Mouse (Mus musculus) mesoderm, embryonic 11.5 days (tissue): ENCODE results near the gene Fam20c.
A peak's percentile ranks its signal among the peaks of the same experiment; 100 is the strongest.

Experiments used
- DNase-seq: peaks from one replicate; pipeline ENCODE4 v3.0.0-alpha.2; 2012; ENCODE audit warnings: low read depth, low spot score

Gene Fam20c

DNA sequence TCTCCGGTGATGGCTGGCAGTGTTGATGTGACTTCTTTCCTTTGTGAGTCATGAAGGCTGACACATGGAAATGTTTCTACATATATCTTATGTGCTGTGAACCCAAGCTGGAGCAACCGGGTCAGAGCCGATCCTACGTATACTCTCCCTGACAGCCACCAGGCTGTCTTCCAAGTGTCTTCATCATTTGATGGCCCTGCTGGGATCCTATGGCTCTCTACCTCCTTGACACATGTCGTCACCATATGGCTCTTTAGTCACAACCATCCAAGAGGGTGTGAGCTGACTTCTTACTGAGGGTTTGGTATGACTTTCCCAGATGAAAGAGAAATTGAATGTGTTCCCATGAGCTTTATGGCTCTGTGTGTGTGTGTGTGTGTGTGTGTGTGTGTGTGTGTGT lies 50.0 kb downstream of the Fam20c start:
- DNase-seq = no peak

DNA sequence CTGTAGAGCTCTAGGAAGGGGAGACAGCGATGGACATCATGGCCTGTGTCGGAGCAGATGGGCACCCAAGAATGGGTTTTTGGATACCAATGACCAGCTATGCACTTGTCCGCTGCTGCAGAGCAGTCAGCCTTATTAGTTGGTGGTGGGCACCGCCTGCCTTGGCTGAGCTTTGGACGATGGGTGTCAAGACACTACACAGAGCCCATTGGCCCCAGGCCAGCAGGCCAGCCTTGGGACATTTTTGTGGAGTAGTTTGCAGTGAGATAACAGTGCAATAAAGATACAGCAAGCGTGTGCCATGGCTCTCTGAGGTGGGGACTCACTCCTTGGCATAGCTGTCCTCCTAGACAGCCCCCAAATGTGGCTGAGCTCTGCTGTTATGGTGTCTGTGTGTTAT lies 55.5 kb downstream of the Fam20c start:
- no peak for DNase-seq

DNA sequence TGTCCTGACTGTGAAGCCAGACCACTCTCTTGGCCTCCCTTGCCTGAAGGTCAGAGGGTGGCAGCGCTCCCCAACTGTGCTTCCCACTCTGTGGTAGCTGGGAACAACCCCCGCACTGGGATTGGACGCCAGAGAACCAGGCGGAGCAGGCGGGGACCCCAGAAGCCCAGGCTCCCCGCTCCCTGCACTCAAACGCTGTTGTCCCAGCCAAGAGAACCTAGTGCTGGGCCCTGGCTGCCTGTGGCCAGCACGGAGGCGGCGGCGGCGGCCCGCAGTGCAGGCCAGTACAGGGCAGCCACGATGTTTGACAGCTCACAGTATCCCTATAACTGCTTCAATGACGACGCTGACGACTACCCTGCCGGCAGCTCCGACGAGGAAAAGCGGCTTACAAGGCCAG lies 65.5 kb downstream of the Fam20c start, which contains the start of gene Gm5294:
Gm5294 (plus strand) TSS at position 301 of the 400 bp plus-strand sequence.
- no peak for DNase-seq

DNA sequence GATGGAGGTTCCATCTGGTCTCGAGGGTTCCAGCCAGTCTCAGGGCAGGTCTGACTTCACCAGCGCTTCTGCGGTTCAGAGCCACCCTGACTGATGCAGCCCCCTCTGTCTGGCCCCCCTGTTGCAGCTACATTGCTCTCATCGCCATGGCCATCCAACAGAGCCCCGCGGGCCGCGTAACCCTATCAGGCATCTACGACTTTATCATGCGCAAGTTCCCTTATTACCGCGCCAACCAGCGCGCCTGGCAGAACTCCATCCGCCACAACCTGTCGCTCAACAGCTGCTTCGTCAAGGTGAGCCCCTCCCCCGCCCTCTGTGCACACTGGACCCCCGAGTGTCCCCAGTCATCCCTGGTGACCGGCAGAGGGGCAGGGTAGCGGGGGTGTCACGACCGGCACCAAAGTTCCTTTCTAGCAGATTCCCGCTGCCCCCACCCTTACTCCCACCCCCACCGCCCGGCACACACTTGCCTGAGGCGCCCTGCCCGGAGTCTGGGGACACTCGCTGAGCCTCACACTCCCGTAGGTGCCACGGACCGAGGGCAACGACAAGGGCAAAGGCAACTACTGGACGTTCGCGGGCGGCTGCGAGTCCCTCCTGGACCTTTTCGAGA lies 66.5 kb downstream of the Fam20c start:
- DNase-seq = no peak

DNA sequence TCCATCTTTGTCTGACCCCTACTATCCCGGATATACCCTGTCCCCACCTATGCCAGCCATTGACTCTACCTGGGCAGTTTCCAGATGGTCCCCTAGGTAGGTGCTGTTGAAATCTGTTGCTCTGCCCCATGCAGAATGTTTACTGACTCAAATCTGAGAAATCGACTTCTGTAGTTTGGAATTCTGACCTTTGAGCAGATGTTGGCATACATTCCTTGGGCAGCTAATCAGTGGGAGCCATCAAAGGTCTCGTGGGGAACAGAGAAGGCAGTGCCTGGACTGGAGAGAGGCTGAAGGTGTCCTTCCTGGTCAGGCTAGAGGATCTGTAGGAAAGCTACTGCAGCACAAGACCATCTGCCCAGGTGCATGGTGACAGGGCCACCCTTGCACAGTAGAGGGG lies 70.8 kb downstream of the Fam20c start:
- no peak for DNase-seq

DNA sequence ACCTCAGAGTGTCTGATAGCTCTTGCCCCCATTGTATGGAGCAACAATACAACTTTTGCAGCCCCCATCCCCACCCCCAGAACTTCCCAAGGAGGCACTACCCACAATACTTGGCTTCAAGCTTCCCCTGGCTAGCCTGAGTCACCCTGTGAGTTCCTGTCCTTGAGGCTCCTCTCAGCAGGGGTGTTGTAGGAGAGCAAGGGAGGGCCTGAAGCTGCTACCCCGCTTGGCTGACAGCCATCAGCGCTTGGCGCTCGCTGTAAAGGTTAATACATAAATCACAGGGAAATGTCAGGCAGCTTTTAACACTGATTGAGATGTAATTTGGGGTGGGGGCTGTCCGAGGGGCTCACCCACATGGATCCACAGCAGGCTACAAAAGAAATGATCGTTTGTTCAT lies 79.1 kb downstream of the Fam20c start:
- DNase-seq = no peak

DNA sequence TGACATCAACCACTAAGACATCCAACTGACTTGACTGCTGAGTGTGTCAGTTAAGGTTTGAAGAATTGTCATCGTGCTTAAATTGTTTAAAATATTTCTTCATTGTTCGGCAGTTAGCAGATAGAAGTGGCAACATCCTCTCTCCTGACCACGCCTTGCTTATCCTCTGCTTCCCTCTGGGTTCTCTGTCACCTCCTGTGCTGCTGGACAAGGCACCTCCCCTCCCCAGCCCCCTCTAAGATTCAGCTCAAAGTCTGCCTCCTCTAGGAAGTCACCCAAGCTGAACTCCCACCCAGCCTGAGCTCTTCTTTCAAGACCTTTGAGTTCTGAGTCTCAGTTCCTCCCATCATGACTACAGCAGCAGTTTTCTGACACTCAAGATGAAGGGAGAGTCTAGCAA lies 80.6 kb downstream of the Fam20c start:
- DNase-seq = no peak

DNA sequence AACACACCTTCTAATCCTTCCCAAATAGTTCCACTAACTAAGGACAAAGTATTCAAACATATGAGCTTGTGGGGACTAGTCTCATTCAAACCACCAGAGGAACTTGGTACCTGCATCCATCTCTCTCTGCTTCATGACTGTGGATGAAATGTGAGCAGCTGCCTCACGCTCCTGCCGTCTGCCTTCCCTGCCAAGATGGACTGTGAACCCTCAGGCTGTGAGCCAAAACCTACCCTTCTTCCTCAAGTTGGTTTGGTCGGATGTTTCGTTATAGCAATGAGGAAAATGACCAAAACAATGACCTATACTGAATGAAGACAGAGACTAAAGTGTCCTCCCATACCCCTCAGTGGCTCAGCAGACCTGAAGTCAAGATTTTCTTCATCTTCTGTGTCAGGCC lies 86.7 kb downstream of the Fam20c start:
- DNase-seq = no peak

DNA sequence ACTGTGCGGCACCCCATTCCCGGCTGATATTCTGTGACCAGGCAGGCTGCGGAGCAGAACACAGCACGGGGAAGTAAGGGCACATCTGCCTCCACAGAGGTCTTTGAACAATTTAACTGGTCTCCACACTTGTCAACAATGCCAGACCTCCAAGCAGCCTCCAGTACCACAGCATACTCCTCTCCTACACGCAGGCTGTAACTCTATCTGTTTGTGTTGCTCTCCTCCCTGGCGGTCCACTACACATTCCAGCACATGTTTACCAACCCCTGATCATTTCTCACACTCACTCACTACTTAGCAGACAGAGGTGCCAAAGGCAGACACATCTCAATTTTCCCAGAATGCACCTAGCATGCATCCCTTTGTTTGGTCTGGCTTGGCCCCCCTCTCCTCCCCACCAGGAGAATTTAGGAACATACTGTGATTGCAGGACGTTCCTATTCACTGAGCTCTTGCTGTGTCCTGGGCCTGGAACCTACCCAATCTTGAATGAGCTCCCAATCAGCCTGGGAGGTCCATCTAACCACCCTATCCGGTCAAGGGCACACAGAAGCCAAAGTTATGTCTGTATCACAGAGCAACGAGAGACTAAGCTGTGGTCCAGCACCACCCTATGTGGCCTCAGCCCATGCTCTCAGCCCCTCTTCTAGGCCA lies 89.0 kb downstream of the Fam20c start:
- DNase-seq = no peak

DNA sequence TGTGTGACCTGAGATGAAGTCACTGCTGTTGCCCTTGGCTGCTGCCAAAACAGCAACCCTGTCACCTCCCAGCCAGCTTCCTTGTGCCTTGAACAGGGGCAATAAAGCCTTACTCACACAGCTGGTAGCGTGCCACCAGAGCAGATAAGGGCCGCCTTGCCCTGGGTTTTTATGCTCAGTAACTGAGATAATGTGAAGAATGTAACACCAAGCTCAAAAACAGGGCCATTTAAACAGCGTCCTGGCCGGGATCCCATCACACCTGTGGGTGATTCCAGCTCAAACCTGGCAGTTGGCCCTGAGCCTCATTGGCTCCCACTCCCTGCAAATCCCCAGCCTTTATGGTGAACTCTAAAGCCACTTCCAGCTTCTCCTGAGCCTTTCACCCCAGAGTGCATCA lies 92.2 kb downstream of the Fam20c start:
- DNase-seq = no peak

DNA sequence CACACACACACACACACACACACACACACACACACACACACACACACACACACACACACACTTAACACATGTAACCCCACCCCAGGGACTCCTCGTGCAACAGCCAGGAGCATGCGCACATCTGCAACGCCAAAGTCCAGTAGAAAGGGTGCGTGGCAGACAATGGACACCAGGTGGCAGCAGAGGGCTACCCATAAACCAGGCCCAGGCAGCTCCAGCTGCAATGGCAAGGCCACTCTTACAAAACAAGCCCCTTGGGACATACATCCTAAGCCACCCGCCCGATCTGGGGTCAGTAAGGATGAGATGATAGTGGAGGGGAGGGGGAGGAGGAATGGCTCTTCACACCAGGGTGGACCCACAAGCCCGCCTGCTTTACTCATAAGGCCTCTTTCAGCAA lies 93.8 kb downstream of the Fam20c start:
- DNase-seq = peak; percentile 93

DNA sequence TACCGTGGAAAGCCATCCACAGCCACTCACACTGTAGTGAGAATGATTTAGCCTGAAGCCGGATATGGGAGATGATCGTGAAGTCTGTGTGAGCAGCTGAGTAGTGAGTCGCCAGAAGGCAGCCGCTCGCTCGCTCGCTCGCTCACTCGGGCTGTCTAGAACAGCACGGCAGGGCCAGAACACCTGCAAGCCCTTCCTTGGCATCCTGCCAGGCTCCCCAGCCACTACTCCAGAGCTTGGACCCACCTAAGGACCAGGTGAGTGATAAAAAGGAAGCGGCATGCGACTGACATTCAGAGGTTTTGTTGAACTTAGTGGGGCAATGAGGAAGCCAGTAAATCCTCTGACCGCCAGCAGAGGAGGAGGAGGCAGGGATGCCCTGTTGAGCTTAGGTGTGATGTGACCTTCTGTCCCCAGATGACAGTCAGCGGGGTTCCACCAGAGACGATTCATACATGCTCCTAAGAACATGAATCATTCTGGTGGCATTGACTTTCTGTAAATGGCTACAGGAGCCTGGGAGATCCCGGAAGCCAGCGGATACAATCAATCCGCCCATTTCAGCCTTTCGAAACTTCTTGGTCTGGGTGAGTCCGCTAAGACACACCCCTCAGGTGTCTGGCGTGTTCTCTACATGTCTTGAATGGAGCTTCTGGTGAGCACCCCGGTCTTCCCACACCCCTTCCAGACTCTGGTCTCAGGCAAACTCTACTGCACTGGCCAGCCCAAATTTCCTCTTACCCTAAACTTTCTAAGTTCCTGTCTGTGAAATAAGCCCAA lies 95.6 kb downstream of the Fam20c start:
- no peak for DNase-seq

DNA sequence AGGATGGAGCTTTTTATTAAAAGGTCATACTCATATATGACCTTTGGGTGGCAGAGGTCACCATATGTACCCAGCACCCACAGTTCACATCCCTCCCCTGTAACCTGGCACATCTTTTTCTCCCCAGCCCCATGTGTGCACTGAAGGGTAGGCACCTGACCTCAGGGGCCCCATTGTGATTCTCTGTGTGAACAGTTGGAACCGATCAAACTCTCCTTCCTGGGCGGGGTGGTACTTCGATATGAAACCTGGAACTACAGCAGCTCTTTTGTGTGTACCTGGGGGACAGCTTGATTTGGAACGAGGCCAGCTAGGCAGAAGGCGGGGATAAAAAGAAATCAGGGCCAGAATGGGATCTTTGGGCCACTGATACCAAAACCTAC lies 96.1 kb downstream of the Fam20c start:
- DNase-seq = no peak

DNA sequence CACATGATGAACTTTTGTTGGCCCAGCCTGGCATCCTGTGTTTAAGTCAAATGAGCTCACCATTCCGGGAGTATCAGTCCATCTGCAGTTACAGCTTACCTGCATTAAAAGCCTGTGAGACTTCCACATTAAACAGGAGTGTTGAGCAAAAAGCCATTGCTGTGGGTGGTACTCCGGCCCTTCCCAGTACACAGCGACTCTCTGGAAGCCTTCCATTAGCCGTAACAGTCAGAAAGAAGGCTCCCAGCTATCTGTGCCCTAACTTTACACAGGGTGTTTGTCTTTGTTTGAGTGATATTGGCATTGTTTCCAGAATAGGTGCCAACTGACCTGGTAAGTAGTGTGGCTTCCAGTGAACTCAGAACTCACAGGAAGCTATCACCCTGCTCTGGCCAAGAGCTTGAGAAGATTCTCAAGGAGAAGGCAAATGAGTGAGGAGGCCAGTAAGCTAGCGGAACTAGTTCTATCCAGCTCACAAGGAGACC lies 97.0 kb downstream of the Fam20c start:
- DNase-seq = no peak

DNA sequence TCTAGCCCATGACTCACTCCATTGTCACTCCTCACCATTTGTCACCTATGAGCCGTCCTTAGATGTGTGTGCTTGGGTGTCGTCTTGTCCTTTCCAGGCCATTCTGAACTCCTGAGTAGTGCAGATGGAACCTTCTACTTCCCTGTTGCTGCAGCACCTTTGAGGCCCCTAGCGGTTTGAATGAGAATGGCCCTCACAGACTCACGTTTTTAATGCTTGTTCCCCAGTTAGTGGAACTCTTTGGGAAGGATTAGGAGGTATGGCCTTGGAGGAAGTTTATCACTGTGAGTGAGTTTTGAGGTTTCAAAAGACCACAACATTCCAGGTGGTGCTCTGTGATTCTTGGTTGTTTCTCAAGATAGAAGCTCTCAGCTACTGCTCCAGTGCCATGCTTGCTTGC lies 97.8 kb downstream of the Fam20c start:
- no peak for DNase-seq

DNA sequence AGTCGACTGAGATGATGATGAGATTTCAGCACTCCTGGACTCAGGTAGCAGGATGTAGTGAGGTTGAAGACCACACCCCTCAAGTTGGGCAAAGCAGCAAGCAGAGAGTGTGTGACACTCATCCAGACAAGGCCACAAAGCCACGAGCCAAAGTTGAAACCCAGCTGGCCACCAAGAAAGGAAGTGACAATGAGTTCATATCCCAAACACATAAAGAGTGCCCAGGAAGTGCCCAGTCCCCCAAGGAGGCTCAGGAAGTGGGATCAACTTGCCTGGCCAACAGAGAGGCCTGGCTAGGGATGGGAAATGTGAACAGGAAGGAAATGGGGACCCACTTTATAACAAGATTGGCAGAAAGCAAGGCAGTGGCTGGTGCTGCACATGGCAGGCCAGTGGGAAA lies 99.0 kb downstream of the Fam20c start:
- no peak for DNase-seq

DNA sequence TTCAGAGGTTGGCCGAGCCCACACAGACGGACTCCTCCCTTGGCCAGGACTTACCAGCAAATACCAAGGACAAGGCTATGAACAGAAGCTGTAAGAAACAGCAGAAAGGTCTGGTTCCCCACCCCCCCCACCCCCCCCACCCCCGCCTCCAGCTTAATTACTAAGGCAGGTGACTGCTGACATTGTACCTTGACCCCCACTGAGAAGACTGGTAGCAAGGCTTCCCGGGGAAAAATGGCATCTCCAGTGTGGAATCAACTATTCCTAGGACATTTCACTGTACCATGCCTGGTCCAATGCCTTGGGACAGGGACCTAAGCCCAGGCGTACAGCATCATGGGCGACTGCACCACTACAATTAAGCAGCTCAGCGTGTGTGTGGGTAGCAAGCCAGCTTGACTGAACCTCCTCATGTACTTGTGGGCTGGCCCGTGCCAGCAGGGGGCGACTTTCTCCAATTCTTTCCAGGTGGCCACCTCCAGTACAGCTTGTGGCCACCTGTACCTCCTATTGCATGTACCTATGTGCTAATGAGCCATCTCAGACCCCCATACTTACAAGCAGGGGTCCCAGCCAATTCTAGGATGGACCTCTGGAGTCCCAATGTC lies 102.8 kb downstream of the Fam20c start:
- DNase-seq = peak; percentile 68

DNA sequence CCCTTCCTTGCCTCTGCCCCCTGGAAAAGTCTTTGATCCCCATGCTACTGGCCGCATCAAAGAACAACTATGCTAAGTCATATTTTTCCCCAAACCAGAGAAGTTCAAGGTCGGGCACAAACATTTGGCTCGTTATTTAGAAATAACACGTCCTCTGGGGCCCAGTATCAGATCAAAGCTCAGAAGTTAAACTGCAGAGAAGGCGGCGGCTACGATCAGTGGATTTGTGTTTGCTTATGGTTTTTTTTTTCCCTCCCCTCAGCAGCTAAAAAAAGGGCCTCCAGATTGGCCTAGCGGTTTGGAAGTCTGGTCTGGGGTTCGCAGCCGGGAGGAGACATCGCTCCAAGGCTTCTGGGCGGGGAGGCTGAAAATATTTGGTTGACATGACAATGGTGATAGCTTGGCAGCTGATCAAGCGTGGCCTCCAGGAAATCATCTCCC lies 103.5 kb downstream of the Fam20c start:
- no peak for DNase-seq
